Mouse (Mus musculus): ENCODE results near the gene Pacsin3.

Gene Pacsin3

GRCm38 (mm10) chr2:91263692-91264660 is 8.2 kb downstream of the Pacsin3 start:
- no peak for DNase-seq

- DNase-seq, result peak; percentile 100
These were observed 9.2 kb downstream of the Pacsin3 start, which contains the start of gene Arfgap2 for GRCm38 (mm10) chr2:91264711-91265681. Gene Arfgap2, plus strand, starts transcription at chr2:91264974.

DNA sequence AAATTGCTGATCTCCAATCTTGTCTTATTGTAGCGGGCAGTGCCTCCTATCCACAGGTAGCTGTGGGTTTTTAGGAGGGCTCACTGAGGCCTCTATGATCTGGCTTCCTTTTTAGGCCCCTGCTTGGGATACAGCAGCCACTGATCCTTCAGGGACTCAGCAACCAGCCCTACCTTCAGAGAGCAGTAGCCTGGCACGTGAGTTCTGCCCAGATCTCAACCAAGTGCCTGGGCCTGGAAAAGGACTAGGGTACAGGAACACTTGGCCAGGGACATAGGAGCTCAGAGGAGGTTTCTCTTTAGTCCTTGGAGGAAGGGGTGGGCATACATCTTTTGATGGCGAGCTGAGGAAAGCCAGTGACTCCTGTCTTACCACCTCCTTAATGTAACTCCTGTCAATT is 12.3 kb downstream of the Pacsin3 start:
- no peak for DNase-seq

DNA sequence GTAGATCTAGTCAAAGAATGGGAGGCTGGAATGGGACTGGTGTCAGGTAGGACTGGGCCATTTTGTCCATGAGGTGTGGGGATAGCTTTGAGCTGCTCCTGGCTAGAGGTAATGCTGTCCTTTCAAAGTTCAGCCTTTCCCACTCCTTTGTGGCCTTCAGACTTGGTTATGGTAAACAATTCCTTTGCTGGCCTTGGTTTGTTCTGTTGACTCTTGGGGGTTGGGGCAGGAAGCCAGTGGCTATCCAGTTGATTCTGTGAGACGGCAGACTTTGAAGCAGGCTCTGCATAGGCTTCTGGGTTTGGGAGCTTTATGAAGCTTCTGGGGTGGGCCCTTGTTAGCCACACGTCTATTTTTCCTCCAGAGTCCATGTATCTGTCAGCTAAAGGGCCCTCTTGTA is 13.0 kb downstream of the Pacsin3 start:
- DNase-seq, result no peak

DNA sequence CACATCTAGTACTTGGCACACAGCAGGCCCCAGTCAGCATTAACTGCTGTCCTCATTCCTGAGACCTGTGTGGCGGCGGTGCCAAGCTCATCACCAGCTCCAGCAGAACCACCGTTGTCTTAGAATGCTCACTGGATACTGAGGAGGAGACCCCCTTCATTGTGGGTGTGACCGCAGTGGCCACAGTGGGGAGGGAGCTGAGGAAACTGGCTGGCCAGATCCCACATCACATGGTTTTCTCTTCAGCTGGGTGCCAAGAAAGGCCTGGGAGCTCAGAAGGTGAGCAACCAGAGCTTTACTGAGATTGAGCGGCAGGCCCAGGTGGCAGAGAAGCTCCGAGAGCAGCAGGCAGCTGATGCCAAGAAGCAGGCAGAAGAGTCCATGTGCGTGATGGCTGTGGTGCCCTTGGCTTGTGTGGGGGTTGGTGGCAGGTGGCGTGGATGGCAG is 14.0 kb downstream of the Pacsin3 start:
- no peak for DNase-seq

DNA sequence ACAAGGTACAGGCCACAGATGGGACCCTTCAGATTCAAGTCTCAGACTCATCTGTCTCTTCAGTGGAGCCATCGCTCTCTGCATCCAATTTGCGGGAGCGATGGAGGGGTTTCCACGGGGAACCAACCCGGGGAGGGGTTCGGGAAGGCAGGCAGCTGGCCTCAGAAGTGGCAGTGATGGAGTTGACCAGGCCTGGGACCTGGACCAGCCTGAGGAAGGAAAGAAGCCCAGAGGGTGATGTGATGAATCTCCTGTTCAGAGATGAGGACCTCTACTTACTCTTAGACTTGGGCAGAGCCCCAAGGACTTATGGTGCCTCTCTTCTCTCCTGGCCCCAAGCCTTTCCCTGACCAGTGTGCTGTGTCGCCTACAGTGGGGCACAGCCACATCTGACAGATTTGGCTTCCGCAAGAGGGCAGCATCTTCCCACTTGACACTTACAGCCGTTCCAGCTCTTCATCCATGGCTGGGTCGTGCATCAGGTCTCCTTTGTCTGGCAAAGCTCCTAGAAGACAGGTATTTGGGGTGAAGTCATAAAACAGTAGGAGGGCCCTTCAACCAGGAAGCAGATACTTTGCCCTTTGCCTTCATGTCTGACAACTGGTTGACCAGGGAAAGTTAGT is 23.1 kb downstream of the Pacsin3 start:
- DNase-seq, result peak; percentile 46

DNA sequence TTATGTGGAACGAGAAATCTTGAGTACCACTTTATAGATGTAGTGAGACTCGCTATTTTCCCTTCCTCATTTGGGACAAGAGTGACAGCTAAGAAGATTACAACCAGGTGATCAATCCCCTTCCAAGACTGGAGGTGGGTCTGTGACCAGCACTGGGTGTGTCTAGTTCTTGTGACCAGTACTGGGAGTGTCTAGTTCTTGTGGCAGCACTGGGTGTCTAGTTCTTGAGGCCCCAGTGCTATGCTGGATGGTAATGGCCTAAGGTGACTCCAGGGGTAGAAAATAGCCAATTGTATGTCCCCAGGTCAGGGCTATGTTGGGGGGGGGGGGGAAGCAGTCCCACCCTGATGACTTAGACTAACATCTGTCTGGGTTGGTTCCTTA is 23.6 kb downstream of the Pacsin3 start:
- DNase-seq, result no peak

- DNase-seq, result no peak
These were observed 25.6 kb downstream of the Pacsin3 start for GRCm38 (mm10) chr2:91281366-91281765.

DNA sequence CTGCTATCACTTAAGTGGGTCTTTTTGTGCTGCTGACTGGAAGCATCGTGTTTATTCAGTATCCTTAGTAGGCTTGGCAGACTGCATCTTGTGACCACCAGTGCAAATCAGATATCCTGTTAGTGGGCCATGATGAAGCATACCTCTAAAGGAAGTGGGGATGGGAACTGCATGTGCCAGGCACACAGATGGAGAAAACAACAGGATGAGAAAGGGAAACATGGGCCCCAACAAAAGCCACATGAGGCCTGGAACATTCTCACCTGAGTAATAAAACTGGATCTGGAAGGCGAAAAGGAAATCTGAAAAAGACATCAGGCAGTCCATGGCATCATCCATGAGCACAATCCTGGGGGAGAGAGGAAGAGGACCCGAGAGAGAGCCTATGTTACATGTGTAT is 28.2 kb downstream of the Pacsin3 start:
- no peak for DNase-seq

- no peak for DNase-seq
These were observed 28.8 kb downstream of the Pacsin3 start for GRCm38 (mm10) chr2:91284375-91285199.

DNA sequence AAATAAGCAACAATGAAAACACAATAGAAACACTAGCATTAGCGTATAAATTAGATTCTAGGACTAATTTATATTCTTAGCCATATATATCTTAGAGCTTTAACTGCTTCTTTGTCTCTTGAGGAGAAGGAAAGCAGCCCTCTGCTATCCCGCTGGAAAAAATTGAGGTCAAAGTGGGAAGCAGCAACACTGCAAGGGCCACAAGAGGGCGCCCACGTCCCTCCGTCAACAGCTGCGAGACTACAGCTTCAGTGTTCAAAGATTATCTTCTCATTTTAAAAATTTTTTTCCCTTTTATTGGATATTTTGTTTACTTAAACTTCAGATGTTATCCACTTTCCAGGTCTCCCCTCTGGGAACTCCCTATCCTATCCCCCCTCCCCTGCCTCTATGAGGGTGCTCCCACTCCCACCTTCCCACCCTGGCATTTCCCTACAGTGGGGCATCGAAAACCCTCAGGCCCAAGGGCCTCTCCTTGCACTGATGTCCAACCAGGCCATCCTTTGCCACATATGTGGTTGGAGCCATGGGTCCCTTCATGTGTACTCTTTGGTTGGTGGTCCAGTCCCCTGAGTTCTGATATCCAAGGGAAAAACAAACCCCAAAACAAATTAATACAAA is 30.2 kb downstream of the Pacsin3 start:
- no peak for DNase-seq

- no peak for DNase-seq
These were observed 31.8 kb downstream of the Pacsin3 start for GRCm38 (mm10) chr2:91287563-91287962.

GRCm38 (mm10) chr2:91291197-91292007 is 35.6 kb downstream of the Pacsin3 start:
- DNase-seq, result no peak

DNA sequence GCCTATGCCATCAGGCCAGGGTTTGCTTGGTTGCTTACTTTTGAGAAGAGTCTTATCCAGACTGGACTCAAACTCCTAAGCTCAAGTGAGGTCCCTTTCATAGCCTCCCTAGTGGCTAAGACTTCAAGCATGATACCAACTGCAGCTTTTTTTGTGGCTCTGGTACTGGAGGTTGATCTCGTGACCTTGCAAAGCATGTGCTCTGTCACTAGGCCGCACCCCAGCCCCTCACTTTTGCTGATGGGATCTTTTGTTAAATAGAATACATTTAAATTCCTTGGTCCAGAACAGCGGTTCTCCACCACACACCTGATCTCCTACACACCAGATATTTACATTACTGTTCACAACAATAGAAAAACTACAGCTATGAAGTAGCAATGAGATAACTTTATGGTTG is 38.5 kb downstream of the Pacsin3 start:
- DNase-seq, result no peak

- DNase-seq, result no peak
These were observed 40.1 kb downstream of the Pacsin3 start for GRCm38 (mm10) chr2:91295895-91296294.

- no peak for DNase-seq
These were observed 43.4 kb downstream of the Pacsin3 start for GRCm38 (mm10) chr2:91299156-91299555.

GRCm38 (mm10) chr2:91300784-91301183 is 45.0 kb downstream of the Pacsin3 start:
- DNase-seq, result no peak

DNA sequence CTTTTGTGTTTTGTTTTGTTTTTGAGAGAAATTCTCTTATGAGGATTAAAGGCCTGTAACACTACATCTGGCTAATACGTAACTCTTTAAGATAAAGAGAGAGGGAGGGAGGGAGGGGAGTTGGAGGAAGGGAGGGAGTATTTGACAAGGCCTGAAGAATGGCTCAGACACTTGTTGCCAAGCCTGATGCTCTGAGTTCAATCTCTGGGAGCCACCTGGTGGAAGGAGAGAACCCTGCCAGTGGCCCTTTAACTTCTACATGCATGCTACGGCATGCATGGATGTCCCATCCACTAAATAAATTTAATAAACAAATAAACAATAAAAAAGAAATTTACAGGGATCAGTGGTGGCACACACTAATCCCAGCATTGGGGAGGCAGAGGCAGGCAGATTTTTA is 46.1 kb downstream of the Pacsin3 start:
- DNase-seq, result no peak

DNA sequence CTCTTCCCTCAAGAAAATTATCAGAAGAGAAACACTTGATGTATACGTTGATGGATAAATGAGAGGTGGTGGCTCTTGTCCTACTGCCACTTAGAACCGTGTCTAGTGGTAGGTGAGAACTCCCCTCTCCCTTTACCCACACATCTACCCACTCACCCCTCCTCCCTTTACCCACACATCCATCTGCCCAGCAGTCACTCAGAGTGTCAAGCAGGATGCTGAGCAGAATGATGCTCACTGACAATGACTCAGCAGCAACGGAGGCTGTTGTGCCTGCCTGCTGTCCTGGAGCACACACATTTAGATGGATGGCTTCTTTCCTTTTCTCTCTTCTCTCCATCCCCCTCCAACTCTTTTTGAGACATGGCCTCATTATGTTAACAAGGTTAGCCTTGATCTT is 47.1 kb downstream of the Pacsin3 start:
- DNase-seq, result no peak

DNA sequence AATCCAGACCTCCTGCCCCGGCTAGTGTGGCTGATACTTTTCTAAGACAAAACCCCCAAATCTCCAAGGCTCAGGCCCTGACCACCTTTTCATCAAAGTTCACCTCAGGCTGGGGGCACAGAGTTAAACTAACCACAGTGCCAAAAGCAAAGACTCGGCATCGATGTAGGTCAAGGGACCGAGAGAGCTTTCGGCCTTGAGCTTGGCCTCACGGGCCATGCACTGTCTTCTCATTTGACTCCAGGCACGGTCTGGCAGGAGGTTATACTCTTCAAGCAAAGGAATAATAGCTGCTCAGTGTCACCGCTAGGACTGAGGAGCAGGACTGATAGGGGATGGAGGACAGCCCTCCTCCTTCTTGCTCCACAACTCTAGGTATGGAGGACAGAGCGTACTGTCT is 50.2 kb downstream of the Pacsin3 start:
- DNase-seq, result no peak

GRCm38 (mm10) chr2:91306589-91306988 is 50.8 kb downstream of the Pacsin3 start:
- no peak for DNase-seq
